Mouse (Mus musculus) gastrocnemius, adult 2 months (tissue): ENCODE results near the gene Prdm1. TPM values are rescaled to one million over a fixed set of nuclear protein-coding genes. Genes with fewer than 3 reads are reported as not detected.

Experiments used
- DNase-seq: peaks from one replicate; pipeline ENCODE4 v3.0.0; 2022
- H3K27ac ChIP-seq: fragments of 200-600 bp; 2 replicates; pipeline ENCODE4 v1.8.1; 2022; ENCODE audit warnings: mild to moderate bottlenecking
- H3K4me3 ChIP-seq: fragments of 200-600 bp; 2 replicates; pipeline ENCODE4 v1.8.1; 2022; ENCODE audit warnings: mild to moderate bottlenecking, moderate library complexity
- CTCF ChIP-seq: fragments of 200-600 bp; IDR thresholded peaks from 2 replicates; pipeline ENCODE4 v1.8.1; 2022; ENCODE audit warnings: antibody characterized with exemption, mild to moderate bottlenecking, moderate library complexity
- intact Hi-C: fragments of 180-260 bp; cut with DNase I; formaldehyde crosslinking; loops from one replicate; pipeline ENCODE4 v1.15.1; 2025
- total RNA-seq, 2 experiments: library from RNA; stranded (reverse); gene quantifications; 2 replicates each; pipeline ENCODE4 v1.2.3; 2021

Gene Prdm1
- total RNA-seq, 2 experiments from 2014 or later: 0.10 to 0.39 TPM

DNA sequence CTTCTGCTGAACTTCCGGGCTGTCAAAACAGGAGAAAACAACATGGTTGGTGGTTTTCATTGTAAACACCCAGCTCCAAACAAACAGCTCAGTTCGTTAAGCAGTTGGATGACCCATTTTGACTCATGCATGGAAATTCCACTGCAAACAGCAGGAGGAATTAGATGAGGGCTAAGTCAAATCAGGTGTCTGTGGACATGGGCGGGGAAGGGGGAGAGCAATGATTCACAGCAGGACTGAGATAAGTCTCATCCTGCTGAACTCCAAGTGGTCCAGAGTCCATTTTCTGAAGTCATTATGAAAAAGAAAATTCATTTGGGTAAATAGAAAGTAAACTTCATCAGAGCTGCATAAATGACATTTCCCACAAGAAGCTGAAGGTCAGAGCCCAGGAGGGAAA is 108.1 kb downstream of the Prdm1 start:
- TF ChIP-seq CTCF: no peak
- intact Hi-C loops: no loop called here
- no peak overlapping the region for H3K27ac ChIP-seq
- no peak for DNase-seq
- no peak overlapping the region for H3K4me3 ChIP-seq

GRCm38 (mm10) chr10:44418901-44419300 is 109.4 kb downstream of the Prdm1 start:
- Histone ChIP-seq H3K4me3 (no peak overlapping the region), H3K27ac (no peak overlapping the region)
- intact Hi-C loops: no loop called here
- TF ChIP-seq CTCF: no peak
- DNase-seq: no peak

GRCm38 (mm10) chr10:44415576-44415975 is 112.7 kb downstream of the Prdm1 start:
- intact Hi-C loops: no loop called here
- Histone ChIP-seq H3K4me3 (no peak overlapping the region), H3K27ac (no peak overlapping the region)
- no peak for TF ChIP-seq CTCF
- DNase-seq: no peak

GRCm38 (mm10) chr10:44409958-44410357 is 118.3 kb downstream of the Prdm1 start:
- no peak overlapping the region for H3K27ac ChIP-seq
- no peak for TF ChIP-seq CTCF
- no peak for DNase-seq
- H3K4me3 ChIP-seq: no peak overlapping the region
- intact Hi-C loops: no loop called here

GRCm38 (mm10) chr10:44409054-44409453 is 119.2 kb downstream of the Prdm1 start:
- TF ChIP-seq CTCF: no peak
- intact Hi-C loops: no loop called here
- DNase-seq: no peak
- no peak overlapping the region for H3K27ac ChIP-seq
- H3K4me3 ChIP-seq: no peak overlapping the region

DNA sequence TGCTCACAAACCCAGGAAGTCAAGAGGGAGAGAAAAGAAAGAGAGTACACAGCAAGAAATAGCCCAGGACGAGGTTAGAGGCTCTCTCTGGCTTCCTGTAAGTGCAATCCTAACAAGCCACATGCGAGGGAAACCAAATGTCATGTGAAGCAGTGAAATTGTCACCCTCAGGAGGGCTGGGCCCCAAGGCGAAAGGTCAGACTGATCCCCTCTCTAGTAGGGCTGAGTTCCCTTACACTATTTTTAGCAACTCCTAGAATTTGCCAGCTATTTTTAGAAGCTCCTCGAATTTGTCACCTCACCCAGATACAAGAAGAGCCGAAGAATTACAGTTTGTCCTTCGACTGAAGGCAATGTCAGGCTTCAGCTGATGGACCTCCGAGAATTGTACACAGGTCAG is 124.9 kb downstream of the Prdm1 start:
- TF ChIP-seq CTCF: no peak
- intact Hi-C loops: no loop called here
- Histone ChIP-seq H3K27ac (peak overlapping the region; percentile 77), H3K4me3 (no peak overlapping the region)
- peak; percentile 58 for DNase-seq

GRCm38 (mm10) chr10:44401600-44401999 is 126.7 kb downstream of the Prdm1 start:
- no peak for TF ChIP-seq CTCF
- Histone ChIP-seq H3K4me3 (no peak overlapping the region), H3K27ac (no peak overlapping the region)
- no peak for DNase-seq
- intact Hi-C loops: no loop called here

DNA sequence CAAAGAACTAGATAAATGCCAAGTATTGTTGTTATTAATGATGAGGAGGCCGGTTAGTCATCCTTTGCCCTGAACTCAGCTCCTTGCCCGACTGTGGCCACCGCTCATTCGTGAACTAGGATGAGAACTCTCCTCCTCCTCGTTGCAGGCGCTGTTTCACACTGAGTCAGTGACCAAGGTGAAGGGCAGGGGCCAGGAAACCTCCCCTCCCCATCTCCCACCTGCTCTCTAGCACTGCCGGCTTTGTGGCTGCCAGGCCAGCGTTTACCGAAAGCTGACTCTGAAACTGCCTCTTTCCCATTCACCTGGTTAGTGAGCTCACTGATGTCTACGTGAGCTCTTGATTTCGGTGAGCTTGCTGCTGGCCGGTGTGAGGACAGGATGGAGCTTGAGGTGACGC is 127.7 kb downstream of the Prdm1 start:
- no peak overlapping the region for H3K4me3 ChIP-seq
- no peak for TF ChIP-seq CTCF
- DNase-seq: no peak
- intact Hi-C loops: no loop called here
- H3K27ac ChIP-seq: no peak overlapping the region

DNA sequence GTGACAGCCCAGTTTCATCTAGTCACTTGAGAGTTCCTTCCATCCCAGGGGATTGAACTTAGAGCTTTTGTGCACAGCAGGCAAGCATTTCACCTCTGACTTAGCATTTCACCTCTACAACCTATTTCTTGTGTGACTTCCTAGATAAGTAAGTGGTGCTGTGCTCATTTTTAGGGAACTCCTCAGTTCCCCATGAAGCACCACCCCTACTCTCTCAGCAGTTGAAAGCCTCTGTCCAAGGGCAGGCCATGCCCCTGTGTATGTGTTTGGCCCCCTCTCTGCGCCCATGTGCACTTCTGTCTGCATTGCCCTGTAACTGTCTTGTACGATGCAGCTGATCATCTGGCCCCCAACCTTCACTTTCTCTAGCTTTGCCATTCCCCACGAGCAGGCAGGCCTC is 128.2 kb downstream of the Prdm1 start:
- no peak for TF ChIP-seq CTCF
- no peak overlapping the region for H3K4me3 ChIP-seq
- intact Hi-C loops: no loop called here

DNA sequence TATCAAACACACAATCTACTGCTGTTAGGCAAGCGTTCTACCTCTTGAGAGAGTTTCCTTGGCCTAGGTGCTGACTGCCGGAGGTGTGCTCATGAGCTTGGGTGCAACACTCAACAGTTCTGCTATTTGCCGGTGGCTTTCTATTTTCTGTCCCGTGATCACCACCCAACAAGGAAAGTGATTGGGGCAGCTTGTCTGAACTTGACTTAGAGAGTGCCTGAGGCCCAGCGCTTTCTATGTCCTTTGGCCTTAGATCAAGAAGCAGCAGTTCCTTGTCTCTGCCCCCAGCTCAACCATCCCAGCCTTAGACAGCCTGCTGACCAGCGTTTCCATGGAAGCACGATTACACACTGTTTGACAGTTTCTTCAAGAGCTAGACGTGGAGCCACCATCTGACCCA is 135.4 kb downstream of the Prdm1 start:
- no peak for TF ChIP-seq CTCF
- intact Hi-C loops: no loop called here
- Histone ChIP-seq H3K4me3 (no peak overlapping the region), H3K27ac (no peak overlapping the region)
- DNase-seq: no peak

More for the DNA sequence above, 128.2 kb downstream of the Prdm1 start:
- no peak for DNase-seq
- no peak overlapping the region for H3K27ac ChIP-seq

DNA sequence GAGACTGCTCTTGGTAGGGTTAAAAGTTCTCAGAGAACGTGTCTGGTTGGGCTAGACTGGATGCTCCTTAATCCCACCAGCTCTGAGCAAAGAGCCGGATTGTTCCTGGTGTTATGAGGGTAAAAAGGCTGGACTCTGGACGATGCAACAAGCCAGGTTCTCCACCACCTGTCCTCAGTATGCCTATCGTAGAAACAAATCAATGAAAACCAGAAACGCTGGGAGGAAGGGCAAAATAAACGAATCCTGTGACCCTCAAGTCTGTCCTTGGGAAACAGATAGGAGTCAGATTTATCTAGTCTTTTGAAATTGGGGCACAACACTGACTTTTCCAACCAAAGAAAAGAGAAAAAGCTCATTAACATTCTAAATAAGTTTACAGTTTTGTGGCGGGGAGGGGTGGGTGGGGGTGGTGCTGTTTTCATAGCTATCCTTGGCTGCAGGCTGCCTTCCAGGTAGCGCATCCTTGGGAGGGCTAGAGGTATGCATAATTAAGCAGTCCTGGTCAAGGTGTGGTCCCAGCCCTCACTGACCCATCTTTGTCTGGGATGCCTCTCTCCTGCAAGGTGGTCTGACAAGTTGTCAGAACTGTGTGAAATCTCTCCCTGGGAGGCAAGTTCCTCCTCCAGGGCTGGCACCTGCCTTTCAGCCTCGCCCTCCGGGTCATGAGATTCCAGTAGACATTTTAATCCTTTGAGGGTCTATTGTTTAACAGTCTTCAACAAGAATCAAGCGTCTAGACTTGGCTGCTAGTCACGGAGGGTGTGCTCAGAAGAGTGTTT is 136.6 kb downstream of the Prdm1 start:
- intact Hi-C loops: no loop called here
- no peak for TF ChIP-seq CTCF
- Histone ChIP-seq H3K27ac (no peak overlapping the region), H3K4me3 (no peak overlapping the region)
- no peak for DNase-seq

GRCm38 (mm10) chr10:44390286-44390685 is 138.0 kb downstream of the Prdm1 start:
- H3K4me3 ChIP-seq: no peak overlapping the region
- TF ChIP-seq CTCF: no peak
- DNase-seq: no peak
- no peak overlapping the region for H3K27ac ChIP-seq
- intact Hi-C loops: no loop called here

DNA sequence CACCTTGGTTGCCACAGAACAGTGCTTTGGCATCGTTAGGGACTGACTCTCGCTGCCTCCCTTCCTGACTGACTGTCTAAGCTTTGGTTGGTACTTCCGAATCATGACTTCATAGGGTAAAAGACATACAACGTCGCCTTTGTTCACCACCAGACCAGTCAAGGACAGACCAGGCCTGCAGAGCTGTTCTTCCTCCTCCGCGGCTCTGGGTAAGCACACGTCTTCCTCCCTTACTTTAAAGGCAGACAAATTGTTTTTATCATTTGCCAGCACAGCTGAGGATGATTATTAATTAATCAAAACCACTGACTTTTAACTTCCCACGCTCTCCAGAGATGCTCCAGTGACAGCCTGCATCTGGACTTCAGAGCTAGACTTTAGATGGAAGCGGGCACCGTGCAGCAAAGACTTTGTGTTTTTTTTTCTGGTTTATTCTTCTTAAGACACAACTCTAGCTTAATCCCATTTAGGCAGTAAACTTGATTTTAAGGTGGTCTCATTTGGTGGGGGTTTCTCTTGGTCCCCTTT is 139.5 kb downstream of the Prdm1 start:
- intact Hi-C loops: no loop called here
- H3K27ac ChIP-seq: no peak overlapping the region
- no peak overlapping the region for H3K4me3 ChIP-seq
- no peak for DNase-seq
- TF ChIP-seq CTCF: no peak
